Mouse (Mus musculus) CH12.LX (cell line): ENCODE measurements around the gene Cdkn1b. TPM values are rescaled to one million over a fixed set of nuclear protein-coding genes. Genes with fewer than 3 reads are reported as not detected.

Experiments used
- DNase-seq: peaks from one replicate; pipeline ENCODE4 v3.0.0-alpha.2; 2013; ENCODE audit errors: extremely low read depth
- H3K27ac ChIP-seq: 2 replicates; pipeline ENCODE4 v1.5.1; 2012; ENCODE audit warnings: low read depth, mild to moderate bottlenecking, control low read depth, moderate library complexity; ENCODE audit not compliant: insufficient read depth
- H3K27me3 ChIP-seq: replicated peaks from 2 replicates; pipeline ENCODE3; 2012; ENCODE audit warnings: inconsistent platforms
- H3K36me3 ChIP-seq, 2 experiments: replicated peaks in 1 of 2; 2 replicates each; pipeline versions ENCODE3 to v1.6.1; 2012; ENCODE audit warnings: inconsistent platforms in 1 of 2, low read length in 1 of 2, mild to moderate bottlenecking in 1 of 2, mixed read lengths in 1 of 2, moderate library complexity in 1 of 2; ENCODE audit not compliant: control insufficient read depth in 1 of 2, insufficient read depth in 1 of 2
- H3K4me1 ChIP-seq, 2 experiments: 2 replicates each; pipeline ENCODE4 v1.6.1; 2012; ENCODE audit warnings: inconsistent platforms in 1 of 2, moderate library complexity in 1 of 2; ENCODE audit not compliant: insufficient read depth in 2 of 2, control insufficient read depth in 1 of 2
- H3K4me2 ChIP-seq: 2 replicates; pipeline ENCODE4 v1.6.1; 2012; ENCODE audit warnings: low read depth, mild to moderate bottlenecking, control low read depth; ENCODE audit not compliant: poor library complexity, insufficient read depth, severe bottlenecking
- H3K4me3 ChIP-seq, 3 experiments: fragments of 150-350 bp in 1 of 3; sonication (generic) in 1 of 3; replicated peaks in 1 of 3; 2 replicates each; pipeline versions ENCODE3 to v1.5.1; 2011 to 2012; ENCODE audit warnings: low read depth in 2 of 3, low read length in 2 of 3, mild to moderate bottlenecking in 2 of 3, moderate library complexity in 2 of 3, control low read depth in 1 of 3, improper control_type of control experiment in 1 of 3, inconsistent platforms in 1 of 3, mixed read lengths in 1 of 3; ENCODE audit not compliant: poor library complexity in 1 of 3
- H3K79me2 ChIP-seq: replicated peaks from 2 replicates; pipeline ENCODE4 v1.6.1; 2012; ENCODE audit warnings: mild to moderate bottlenecking, moderate library complexity; ENCODE audit not compliant: control insufficient read depth, poor library complexity, insufficient read depth, severe bottlenecking; ENCODE audit errors: extremely low read depth
- H3K9ac ChIP-seq: 2 replicates; pipeline ENCODE4 v1.6.1; 2012; ENCODE audit warnings: low read depth, mild to moderate bottlenecking, control low read depth, moderate library complexity; ENCODE audit not compliant: insufficient read depth
- H3K9me3 ChIP-seq: replicated peaks from 2 replicates; pipeline ENCODE3; 2012; ENCODE audit warnings: low read length, inconsistent platforms, mixed read lengths
- CHD1 ChIP-seq: IDR thresholded peaks from 2 replicates; pipeline ENCODE4 v1.6.1; 2012; ENCODE audit warnings: low read depth, low read length, improper control_type of control experiment, inconsistent platforms
- CHD2 ChIP-seq: IDR thresholded peaks from 2 replicates; pipeline ENCODE4 v1.6.1; 2011; ENCODE audit warnings: low read length, improper control_type of control experiment
- CTCF ChIP-seq, 2 experiments: IDR thresholded peaks in 1 of 2; conservative IDR thresholded peaks in 1 of 2; 2 replicates each; pipeline ENCODE4 v1.5.1; 2011 to 2012; ENCODE audit warnings: low read depth in 2 of 2, low read length in 2 of 2, improper control_type of control experiment in 1 of 2, inconsistent platforms in 1 of 2, mild to moderate bottlenecking in 1 of 2, moderate library complexity in 1 of 2
- EP300 ChIP-seq: IDR thresholded peaks from 2 replicates; pipeline ENCODE4 v1.6.1; 2011; ENCODE audit warnings: low read length, improper control_type of control experiment
- ETS1 ChIP-seq: conservative IDR thresholded peaks from 2 replicates; pipeline ENCODE4 v1.6.1; 2012; ENCODE audit warnings: low read depth, mild to moderate bottlenecking, inconsistent platforms, low read length, improper control_type of control experiment, moderate library complexity
- GABPA ChIP-seq: IDR thresholded peaks from 2 replicates; pipeline ENCODE4 v1.6.1; 2012; ENCODE audit warnings: low read depth, low read length, improper control_type of control experiment, inconsistent platforms; ENCODE audit not compliant: insufficient replicate concordance
- HCFC1 ChIP-seq: IDR thresholded peaks from 2 replicates; pipeline ENCODE4 v1.6.1; 2012; ENCODE audit warnings: low read depth, mild to moderate bottlenecking, inconsistent platforms, low read length, improper control_type of control experiment
- JUN ChIP-seq: IDR thresholded peaks from 2 replicates; pipeline ENCODE4 v1.6.1; 2011; ENCODE audit warnings: low read depth, mild to moderate bottlenecking, low read length, improper control_type of control experiment, moderate library complexity; ENCODE audit not compliant: insufficient read depth
- JUND ChIP-seq: conservative IDR thresholded peaks from 2 replicates; pipeline ENCODE4 v1.6.1; 2011; ENCODE audit warnings: low read depth, low read length, improper control_type of control experiment
- KAT2A ChIP-seq: IDR thresholded peaks from 2 replicates; pipeline ENCODE4 v1.6.1; 2012; ENCODE audit warnings: low read length, improper control_type of control experiment, inconsistent platforms; ENCODE audit not compliant: insufficient replicate concordance
- MAFK ChIP-seq: IDR thresholded peaks from 2 replicates; pipeline ENCODE4 v1.6.1; 2011; ENCODE audit warnings: low read length, improper control_type of control experiment; ENCODE audit not compliant: insufficient replicate concordance
- MAX ChIP-seq: IDR thresholded peaks from 2 replicates; pipeline ENCODE4 v1.6.1; 2011; ENCODE audit warnings: low read length, improper control_type of control experiment
- MAZ ChIP-seq: IDR thresholded peaks from 2 replicates; pipeline ENCODE4 v1.6.1; 2012; ENCODE audit warnings: low read depth, mild to moderate bottlenecking, inconsistent platforms, low read length, improper control_type of control experiment, moderate library complexity
- MEF2A ChIP-seq: IDR thresholded peaks from 2 replicates; pipeline ENCODE4 v1.6.1; 2014; ENCODE audit warnings: low read depth, mild to moderate bottlenecking, inconsistent platforms, low read length, improper control_type of control experiment, borderline replicate concordance
- MXI1 ChIP-seq: IDR thresholded peaks from 2 replicates; pipeline ENCODE4 v1.6.1; 2011; ENCODE audit warnings: mild to moderate bottlenecking, low read depth, low read length, improper control_type of control experiment
- MYC ChIP-seq: IDR thresholded peaks from 2 replicates; pipeline ENCODE4 v1.6.1; 2011; ENCODE audit warnings: low read depth, mild to moderate bottlenecking, improper control_type of control experiment, low read length
- NELFE ChIP-seq: IDR thresholded peaks from 2 replicates; pipeline ENCODE4 v1.6.1; 2011; ENCODE audit warnings: low read depth, low read length, improper control_type of control experiment
- NRF1 ChIP-seq: IDR thresholded peaks from 2 replicates; pipeline ENCODE4 v1.6.1; 2014; ENCODE audit warnings: low read depth, mild to moderate bottlenecking, inconsistent platforms, low read length, improper control_type of control experiment, moderate library complexity
- PAX5 ChIP-seq: IDR thresholded peaks from 2 replicates; pipeline ENCODE4 v1.6.1; 2012; ENCODE audit warnings: low read length, inconsistent platforms, mixed read lengths
- POLR2A ChIP-seq: IDR thresholded peaks from 2 replicates; pipeline ENCODE4 v1.6.1; 2011; ENCODE audit warnings: low read depth, mild to moderate bottlenecking, improper control_type of control experiment, low read length
- POLR2AphosphoS2 ChIP-seq: IDR thresholded peaks from 2 replicates; pipeline ENCODE4 v1.6.1; 2011; ENCODE audit warnings: low read depth, low read length, improper control_type of control experiment
- RCOR1 ChIP-seq: conservative IDR thresholded peaks from 2 replicates; pipeline ENCODE4 v1.6.1; 2012; ENCODE audit warnings: low read depth, mild to moderate bottlenecking, inconsistent platforms, low read length, improper control_type of control experiment
- TBP ChIP-seq: conservative IDR thresholded peaks from 2 replicates; pipeline ENCODE4 v1.6.1; 2011; ENCODE audit warnings: low read depth, low read length, improper control_type of control experiment
- TCF12 ChIP-seq: IDR thresholded peaks from 2 replicates; pipeline ENCODE4 v1.6.1; 2014; ENCODE audit warnings: low read depth, mild to moderate bottlenecking, inconsistent platforms, low read length, improper control_type of control experiment
- UBTF ChIP-seq: IDR thresholded peaks from 2 replicates; pipeline ENCODE4 v1.6.1; 2012; ENCODE audit warnings: low read depth, mild to moderate bottlenecking, inconsistent platforms, low read length, improper control_type of control experiment, moderate library complexity
- USF1 ChIP-seq: IDR thresholded peaks from 2 replicates; pipeline ENCODE4 v1.6.1; 2014; ENCODE audit warnings: low read depth, mild to moderate bottlenecking, inconsistent platforms, low read length, improper control_type of control experiment
- USF2 ChIP-seq: conservative IDR thresholded peaks from 2 replicates; pipeline ENCODE4 v1.6.1; 2011; ENCODE audit warnings: low read depth, low read length, improper control_type of control experiment
- ZKSCAN1 ChIP-seq: IDR thresholded peaks from 2 replicates; pipeline ENCODE4 v1.6.1; 2012; ENCODE audit warnings: low read depth, inconsistent platforms, low read length, improper control_type of control experiment, borderline replicate concordance
- ZMIZ1 ChIP-seq: IDR thresholded peaks from 2 replicates; pipeline ENCODE4 v1.6.1; 2012; ENCODE audit warnings: low read depth, mild to moderate bottlenecking, inconsistent platforms, low read length, improper control_type of control experiment
- ZNF384 ChIP-seq: IDR thresholded peaks from 2 replicates; pipeline ENCODE4 v1.6.1; 2012; ENCODE audit warnings: low read depth, low read length, improper control_type of control experiment, inconsistent platforms
- dilution Hi-C: fragments of 300-500 bp; cut with MboI; formaldehyde crosslinking; loops from 2 replicates; pipeline ENCODE4 v1.14.3; 2020; ENCODE audit warnings: low sequenced_read_pairs; ENCODE audit not compliant: extremely low pct_unique_long_range_greater_than_20kb, extremely low pct_ligation_motif_present
- in situ Hi-C: fragments of 300-500 bp; cut with MboI; formaldehyde crosslinking; loops from 3 replicates; pipeline ENCODE4 v1.14.3; 2019; ENCODE audit warnings: low sequenced_read_pairs, low pct_ligation_motif_present, low pct_unique_long_range_greater_than_20kb, mixed read lengths
- polyA plus RNA-seq: library from polyadenylated mRNA; unstranded; fragments of >175 nt; gene quantifications from 2 replicates; pipeline ENCODE4 v1.2.1, GENCODE M21; 2012; ENCODE audit warnings: low read depth; ENCODE audit not compliant: insufficient read length
- total RNA-seq, 2 experiments: library from RNA; depleted of rRNA; stranded (reverse); fragments of 300-350 nt in 1 of 2; fragments of >200 nt in 1 of 2; gene quantifications; 2 replicates each; pipeline ENCODE4 v1.2.3; 2012 to 2014

Gene Cdkn1b
- total and polyA plus RNA-seq, 3 experiments, result 19.2 to 23.5 (median 20.9) TPM

GRCm38 (mm10) chr6:134926338-134926705 lies 6.1 kb downstream of the Cdkn1b start:
- Histone ChIP-seq H3K36me3 (peaks cover 0 to 5% of the 10 kb centered on the region in 2 experiments), H3K4me2 (peak overlapping the region; percentile 65), H3K9ac (peak overlapping the region; percentile 85), H3K27ac (peak overlapping the region; percentile 99; the same call in 1 of the 2 replicates)
- TF ChIP-seq POLR2A (no peak), ZNF384 (0 out of 2 replicates have a peak, but pooled peaks have one; percentile 26), CHD1 (peak; percentile 70)
- TF ChIP-seq, all 38 proteins: peak for 2
- peak overlapping the region; percentile 69 to 78 (median 77) for H3K4me3 ChIP-seq
- H3K27me3 ChIP-seq, result no peaks in the 10 kb centered on the region
- H3K79me2 ChIP-seq, result peaks cover 47% of the 10 kb centered on the region
- in situ Hi-C loops (no loop called here), dilution Hi-C loops (no loop called here)
- peaks cover 0 to 13% of the 10 kb centered on the region in 2 experiments; a peak in 1 of 4 replicates for H3K4me1 ChIP-seq
- no peaks in the 10 kb centered on the region for H3K9me3 ChIP-seq
- no peak for DNase-seq

GRCm38 (mm10) chr6:134926803-134927594 lies 6.8 kb downstream of the Cdkn1b start:
- Histone ChIP-seq H3K4me2 (peak overlapping the region; percentile 65), H3K9ac (peak overlapping the region; percentile 85), H3K9me3 (no peaks in the 10 kb centered on the region), H3K27ac (peak overlapping the region; percentile 99), H3K27me3 (no peaks in the 10 kb centered on the region), H3K36me3 (peaks cover 0 to 5% of the 10 kb centered on the region in 2 experiments), H3K79me2 (peaks cover 47% of the 10 kb centered on the region), H3K4me1 (peaks cover 0 to 13% of the 10 kb centered on the region in 2 experiments; a peak in 1 of 4 replicates), H3K4me3 (peak overlapping the region; percentile 69 to 78 (median 77))
- in situ Hi-C loops, result no loop called here
- dilution Hi-C loops, result no loop called here
- no peak for DNase-seq
- TF ChIP-seq TBP (no peak), MYC (no peak), MAX (no peak; the same call in 1 of the 2 replicates), NRF1 (peak; percentile 7; the same call in 1 of the 2 replicates), POLR2AphosphoS2 (0 out of 2 replicates have a peak, but pooled peaks have one; percentile 28), JUND (no peak), CHD1 (peak; percentile 25), ZKSCAN1 (no peak), ETS1 (no peak), POLR2A (peak; percentile 49; the same call in 1 of the 2 replicates), TCF12 (no peak; the same call in 1 of the 2 replicates), HCFC1 (no peak; the same call in 1 of the 2 replicates), UBTF (no peak; the same call in none of the 2 replicates), MAZ (no peak), CTCF (conservative IDR thresholded peaks at IDR 0.05 in 1 of 2, IDR thresholded peaks at IDR 0.05 in 1 of 2; ENCODE audit: low read depth in 2 of 2, low read length in 2 of 2) (no peak), PAX5 (no peak), JUN (no peak), NELFE (peak; percentile 30; the same call in 1 of the 2 replicates), EP300 (0 out of 2 replicates have a peak, but pooled peaks have one; percentile 24), USF2 (no peak), KAT2A (0 out of 2 replicates have a peak, but pooled peaks have one; percentile 42), MEF2A (no peak), MXI1 (no peak; the same call in 1 of the 2 replicates), MAFK (no peak), ZMIZ1 (no peak), USF1 (no peak), CHD2 (no peak), GABPA (no peak), RCOR1 (no peak)
